Mouse (Mus musculus): ENCODE data around the gene Emd.
A peak's percentile ranks its signal among the peaks of the same experiment; 100 is the strongest.

DNA sequence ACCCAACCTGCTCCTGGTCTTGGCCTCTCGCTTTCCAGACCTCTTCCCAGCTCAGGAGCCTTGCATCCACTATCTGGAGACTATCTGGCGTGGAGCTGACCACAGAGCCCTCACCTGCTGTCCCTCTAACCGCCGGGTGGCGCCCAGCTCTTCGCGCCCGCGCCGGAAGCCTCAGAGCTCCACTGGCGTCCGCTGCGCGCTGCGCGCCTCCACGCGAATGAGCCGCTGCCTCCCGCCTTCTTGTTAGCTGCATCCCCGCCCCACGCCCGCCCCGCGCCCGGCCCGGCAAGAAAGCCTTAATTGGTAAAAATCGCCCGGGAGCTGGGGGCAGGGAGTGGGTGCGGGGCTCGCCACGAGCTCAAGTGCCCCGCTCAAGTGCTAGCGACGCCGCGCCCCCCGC, 4.9 kb upstream of the Emd start, which contains the start of gene Flna:
- peak; percentile 65 for TF ChIP-seq POLR2A (IDR thresholded peaks at IDR 0.05; ENCODE audit: insufficient read depth, low read depth, low read length)
- peak; percentile 67 for TF ChIP-seq CTCF (IDR thresholded peaks at IDR 0.05)
- no peak for TF ChIP-seq EP300 (IDR thresholded peaks at IDR 0.05; ENCODE audit: insufficient read depth, low read depth, low read length)

Data from heart, adult 2 months (tissue).